Mouse (Mus musculus): ENCODE results near the gene Cltrn. TPM values are rescaled to one million over a fixed set of nuclear protein-coding genes. Genes with fewer than 3 reads are reported as not detected.

Gene Cltrn
- 1.1 TPM for polyA plus RNA-seq (2015; fragmentation: Illumina TruSeq; extraction: RNeasy Lipid Tissue Mini Kit (QIAGEN cat#74804); ENCODE audit: low read depth, low replicate concordance)

GRCm38 (mm10) chrX:164088582-164088981 lies at the start of gene Cltrn:
Gene Cltrn, plus strand, starts transcription at chrX:164088830.

GRCm38 (mm10) chrX:164076040-164076775 lies 12.4 kb upstream of the Cltrn start, which contains the start of gene Siah1b:
Gene Siah1b, minus strand, starts transcription at chrX:164076493.

GRCm38 (mm10) chrX:164139032-164139431 lies 50.4 kb downstream of the Cltrn start, which contains the start of gene Ace2:
Gene Ace2, plus strand, starts transcription at chrX:164139332.

Other genes with a start within 250 kb of the Cltrn start
- 65.9 TPM for gene Ap1s2, start 179.8 kb upstream of the Cltrn start, polyA plus RNA-seq (2015; fragmentation: Illumina TruSeq; extraction: RNeasy Lipid Tissue Mini Kit (QIAGEN cat#74804); ENCODE audit: low read depth, low replicate concordance)
- gene Zrsr2, start 130.2 kb upstream of the Cltrn start, polyA plus RNA-seq (2015; fragmentation: Illumina TruSeq; extraction: RNeasy Lipid Tissue Mini Kit (QIAGEN cat#74804); ENCODE audit: low read depth, low replicate concordance): 41.9 TPM
- 2.4 TPM for gene Car5b, start 60.8 kb upstream of the Cltrn start, polyA plus RNA-seq (2015; fragmentation: Illumina TruSeq; extraction: RNeasy Lipid Tissue Mini Kit (QIAGEN cat#74804); ENCODE audit: low read depth, low replicate concordance)
- gene Siah1b, start 12.3 kb upstream of the Cltrn start, polyA plus RNA-seq (2015; fragmentation: Illumina TruSeq; extraction: RNeasy Lipid Tissue Mini Kit (QIAGEN cat#74804); ENCODE audit: low read depth, low replicate concordance): 6.7 TPM
- 1.6 TPM for gene Ace2, start 50.5 kb downstream of the Cltrn start, polyA plus RNA-seq (2015; fragmentation: Illumina TruSeq; extraction: RNeasy Lipid Tissue Mini Kit (QIAGEN cat#74804); ENCODE audit: low read depth, low replicate concordance)
- 1.5 TPM for gene Bmx, start 169.4 kb downstream of the Cltrn start, polyA plus RNA-seq (2015; fragmentation: Illumina TruSeq; extraction: RNeasy Lipid Tissue Mini Kit (QIAGEN cat#74804); ENCODE audit: low read depth, low replicate concordance)
- 7.8 TPM for gene Pir, start 180.5 kb downstream of the Cltrn start, polyA plus RNA-seq (2015; fragmentation: Illumina TruSeq; extraction: RNeasy Lipid Tissue Mini Kit (QIAGEN cat#74804); ENCODE audit: low read depth, low replicate concordance)